Mouse (Mus musculus) cerebellum, adult 9-11 months (tissue): Measurements from ENCODE around the gene Olfr112.
"Not testable (repeated sequence)": the region's sequence is repeated elsewhere in the genome, so short reads cannot be mapped to it uniquely, and the experiment has no call there.

Source experiments
- DNase-seq: peaks from one replicate; pipeline ENCODE4 v3.0.0; 2022

The Olfr112 gene

GRCm38 (mm10) chr17:37569351-37569750 is at the start of gene Olfr112:
Gene Olfr112, minus strand, starts transcription at chr17:37569451.
- DNase-seq, result no peak

- DNase-seq, result no peak
Measured at GRCm38 (mm10) chr17:37592643-37593042, 23.4 kb upstream of the Olfr112 start, which contains the start of gene Olfr114. Gene Olfr114, minus strand, starts transcription at chr17:37592743.

GRCm38 (mm10) chr17:37577563-37577962 is 8.3 kb upstream of the Olfr112 start, which contains the start of gene Olfr113:
Gene Olfr113, minus strand, starts transcription at chr17:37577663.
- DNase-seq, result no peak

GRCm38 (mm10) chr17:37558913-37559615 is 10.2 kb downstream of the Olfr112 start:
- no peak for DNase-seq

GRCm38 (mm10) chr17:37543800-37544435 is 25.3 kb downstream of the Olfr112 start:
- no peak for DNase-seq

- no peak for DNase-seq
Measured at GRCm38 (mm10) chr17:37541454-37542119, 27.7 kb downstream of the Olfr112 start.

- DNase-seq, result not testable (repeated sequence)
Measured at GRCm38 (mm10) chr17:37538416-37538815, 30.8 kb downstream of the Olfr112 start.

- no peak for DNase-seq
Measured at GRCm38 (mm10) chr17:37535173-37535572, 34.1 kb downstream of the Olfr112 start.

GRCm38 (mm10) chr17:37525427-37525826 is 43.8 kb downstream of the Olfr112 start:
- not testable (repeated sequence) for DNase-seq

- not testable (repeated sequence) for DNase-seq
Measured at GRCm38 (mm10) chr17:37524612-37525011, 44.6 kb downstream of the Olfr112 start.
